Mouse (Mus musculus) layer of hippocampus, adult 2 months (tissue): ENCODE results near the gene Gli3. TPM values are rescaled to one million over a fixed set of nuclear protein-coding genes. Genes with fewer than 3 reads are reported as not detected.

Experiments
- DNase-seq, 2 experiments: peaks; one replicate each; pipeline ENCODE4 v3.0.0; 2022; ENCODE audit warnings: low spot score in 2 of 2
- H3K27ac ChIP-seq: fragments of 200-600 bp; 2 replicates; pipeline ENCODE4 v1.8.1; 2022
- H3K4me3 ChIP-seq: fragments of 200-600 bp; 2 replicates; pipeline ENCODE4 v1.8.1; 2022; ENCODE audit warnings: mild to moderate bottlenecking
- CTCF ChIP-seq: fragments of 200-600 bp; conservative IDR thresholded peaks from 2 replicates; pipeline ENCODE4 v1.8.1; 2022; ENCODE audit warnings: antibody characterized with exemption, mild to moderate bottlenecking, moderate library complexity
- total RNA-seq, 2 experiments: library from RNA; stranded (reverse); gene quantifications; 2 replicates each; pipeline ENCODE4 v1.2.3; 2021

Gli3 gene
- total RNA-seq, 2 experiments from 2014 or later = 9.6 to 10.1 TPM

GRCm38 (mm10) chr13:15742777-15743176 is 279.7 kb downstream of the Gli3 start:
- no peak overlapping the region for H3K27ac ChIP-seq
- TF ChIP-seq CTCF = no peak
- no peak overlapping the region for H3K4me3 ChIP-seq
- DNase-seq = no peak

GRCm38 (mm10) chr13:15758835-15759632 is 296.0 kb downstream of the Gli3 start:
- Histone ChIP-seq H3K27ac (peak overlapping the region; percentile 84), H3K4me3 (peak overlapping the region; percentile 64)
- DNase-seq = peak; percentile 84 to 92
- peak; percentile 99 for TF ChIP-seq CTCF

- TF ChIP-seq CTCF = no peak
- H3K27ac ChIP-seq = peak overlapping the region; percentile 84
- DNase-seq = no peak
- peak overlapping the region; percentile 64 for H3K4me3 ChIP-seq
Measured at GRCm38 (mm10) chr13:15759633-15760441, 296.8 kb downstream of the Gli3 start.

GRCm38 (mm10) chr13:15762291-15762690 is 299.3 kb downstream of the Gli3 start:
- H3K4me3 ChIP-seq = no peak overlapping the region
- no peak for DNase-seq
- no peak for TF ChIP-seq CTCF
- H3K27ac ChIP-seq = no peak overlapping the region

GRCm38 (mm10) chr13:15762901-15763417 is 299.9 kb downstream of the Gli3 start:
- Histone ChIP-seq H3K4me3 (no peak overlapping the region), H3K27ac (no peak overlapping the region)
- DNase-seq = peak; percentile 43 to 60
- TF ChIP-seq CTCF = peak; percentile 88

GRCm38 (mm10) chr13:15777624-15778023 is 314.6 kb downstream of the Gli3 start:
- H3K27ac ChIP-seq = no peak overlapping the region
- no peak for TF ChIP-seq CTCF
- peak; percentile 34 to 40 for DNase-seq
- H3K4me3 ChIP-seq = no peak overlapping the region
